Mouse (Mus musculus): ENCODE results near the gene Zfp687.
A peak's percentile ranks its signal among the peaks of the same experiment; 100 is the strongest.

Zfp687 gene

DNA sequence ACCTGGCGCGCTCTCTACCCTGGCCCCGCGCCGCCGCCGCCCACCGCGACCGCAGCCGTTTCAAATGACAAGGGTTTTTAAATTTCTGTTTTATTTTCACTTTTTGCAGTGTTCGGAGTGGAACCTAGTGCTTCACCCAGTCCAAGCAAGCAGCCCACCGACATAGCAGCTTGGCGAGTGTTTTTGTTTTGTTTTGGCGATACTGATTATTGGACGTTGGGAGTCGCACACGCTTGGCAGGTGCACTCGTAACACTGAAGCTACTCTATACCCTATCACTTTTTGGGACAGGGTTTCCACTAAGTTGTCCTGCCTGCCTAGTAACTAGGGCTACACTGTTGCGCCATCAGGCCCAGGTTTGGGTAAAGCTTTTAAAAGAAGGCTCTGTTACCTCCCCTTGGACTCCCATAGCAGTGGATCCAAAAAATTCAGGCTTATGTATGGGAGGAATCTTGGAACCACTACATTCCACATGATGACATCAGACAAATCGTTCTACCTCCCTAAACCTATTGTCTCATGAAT lies 1.3 kb upstream of the Zfp687 start:
- no peak for DNase-seq (ENCODE audit: low read depth, low spot score)

DNA sequence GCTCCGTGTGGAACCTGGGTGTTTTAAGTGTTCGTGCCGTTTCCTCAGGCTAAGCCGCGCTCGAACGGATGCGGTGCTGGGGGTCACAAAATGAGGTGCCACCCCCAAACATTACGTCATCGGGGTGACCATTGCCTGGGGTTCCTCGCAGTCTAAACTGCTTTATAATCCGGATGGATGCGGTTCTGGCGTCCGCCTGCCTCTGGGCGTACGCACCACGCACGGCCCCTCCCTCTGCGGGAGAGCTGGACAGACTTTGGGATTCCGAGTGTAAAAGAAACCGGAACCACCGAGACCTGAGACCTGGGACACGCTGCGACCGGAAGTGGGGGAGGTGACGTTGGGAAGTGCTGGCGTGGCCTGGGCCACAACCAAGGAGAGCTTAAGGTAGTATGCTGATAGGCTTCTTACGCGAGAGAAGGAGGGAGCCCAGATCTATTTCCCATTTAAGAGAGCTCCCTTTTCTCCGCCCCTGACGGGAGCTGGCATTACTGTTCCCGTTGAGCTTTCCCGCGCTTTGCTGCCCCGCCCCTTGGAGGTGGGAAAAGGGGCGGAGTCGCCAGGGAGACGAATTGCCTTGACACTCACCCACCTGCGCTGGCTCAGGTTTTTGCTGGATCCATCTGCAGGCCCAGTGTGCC lies 763 bp upstream of the Zfp687 start:
- peak; percentile 79 for DNase-seq (ENCODE audit: low read depth, low spot score)

DNA sequence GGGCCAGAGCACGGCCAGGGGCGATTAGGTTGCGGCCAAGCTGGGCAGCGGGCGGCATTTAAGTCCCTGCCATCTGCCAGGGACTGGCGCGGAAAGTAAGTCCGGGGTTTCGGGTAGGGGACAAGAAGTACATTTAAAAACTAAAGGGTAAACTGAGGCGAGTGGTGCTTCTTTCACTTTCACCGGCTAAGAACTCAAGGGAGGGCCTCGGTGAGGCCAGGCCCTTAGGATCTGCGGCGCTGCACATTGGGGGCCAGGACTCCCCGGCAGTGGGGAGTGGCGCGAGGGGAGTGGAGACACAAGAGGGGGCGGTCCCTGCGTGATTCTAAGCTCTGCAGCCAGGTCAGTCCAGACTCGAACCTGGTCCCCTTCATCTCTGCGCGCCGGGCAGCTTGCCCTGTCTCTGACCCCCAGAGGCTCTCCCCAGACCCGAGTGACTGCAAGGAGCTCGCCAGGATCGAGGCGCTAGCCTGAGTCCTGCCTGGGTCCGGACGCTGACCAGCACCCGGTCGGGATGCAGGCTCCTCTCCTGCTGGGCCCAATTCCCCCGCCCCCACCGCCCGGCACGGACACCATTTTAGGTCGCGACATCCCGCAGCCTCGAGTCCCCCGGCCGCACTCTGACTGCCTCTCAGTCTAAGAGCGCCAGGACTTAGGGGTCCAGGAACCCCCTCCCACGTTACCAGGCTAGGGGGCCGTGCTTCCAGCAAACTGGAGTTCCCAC lies 658 bp downstream of the Zfp687 start:
- DNase-seq (ENCODE audit: low read depth, low spot score): peak; percentile 24

DNA sequence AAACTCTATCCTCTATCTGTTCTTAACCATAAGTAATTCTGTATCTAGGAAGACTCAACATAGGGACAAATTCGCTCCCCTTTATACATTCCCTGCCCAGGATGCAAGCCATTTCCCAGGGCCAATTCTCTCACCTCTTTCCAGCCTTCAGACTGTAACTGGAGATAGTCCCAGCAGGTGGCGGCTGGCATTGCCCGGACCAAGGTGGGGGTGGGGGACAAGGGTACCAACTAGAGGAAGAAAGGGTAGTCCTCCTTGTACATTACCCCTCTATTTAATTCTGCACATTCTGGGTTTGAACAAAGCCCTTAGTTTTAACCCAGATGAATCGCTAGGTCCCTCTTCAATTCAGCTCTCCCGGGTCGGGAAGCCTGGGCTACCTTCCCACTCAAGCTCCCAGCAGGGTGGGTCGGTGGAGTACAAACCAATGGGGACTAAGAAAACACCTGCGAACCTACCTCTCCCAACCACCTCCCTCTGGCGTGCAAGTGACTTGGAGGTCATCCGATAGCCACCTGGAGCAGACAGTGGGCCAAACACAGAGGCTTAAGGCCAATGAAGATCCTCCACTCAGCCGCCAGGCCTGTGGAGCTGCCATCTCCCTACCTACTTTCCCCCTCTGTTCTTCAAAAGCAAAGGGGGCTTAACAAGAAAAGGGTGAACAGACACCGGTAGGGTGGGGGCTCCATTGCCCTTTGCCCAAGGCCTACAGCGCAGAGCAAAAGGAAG lies 1.4 kb downstream of the Zfp687 start:
- DNase-seq (ENCODE audit: low read depth, low spot score): no peak

DNA sequence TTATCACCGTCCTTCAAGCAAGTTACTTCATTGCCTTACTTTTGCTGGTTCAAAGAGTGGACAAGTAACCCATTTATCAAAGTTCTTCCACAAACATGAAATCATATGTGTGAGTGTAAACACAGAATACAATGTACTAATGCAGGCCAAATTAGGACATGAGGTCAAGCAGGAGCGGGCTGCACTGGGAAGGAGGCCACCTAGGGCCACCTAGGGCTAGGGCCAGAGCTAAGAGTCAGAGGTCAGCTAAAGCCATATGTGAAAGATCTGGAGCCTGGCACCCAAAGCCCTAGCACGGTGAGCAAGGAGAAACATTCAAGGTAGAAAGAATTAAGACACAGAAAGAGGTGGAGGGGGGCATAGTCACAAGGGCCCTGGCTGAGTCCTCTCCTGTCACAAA lies 2.3 kb downstream of the Zfp687 start:
- DNase-seq (ENCODE audit: low read depth, low spot score): no peak

DNA sequence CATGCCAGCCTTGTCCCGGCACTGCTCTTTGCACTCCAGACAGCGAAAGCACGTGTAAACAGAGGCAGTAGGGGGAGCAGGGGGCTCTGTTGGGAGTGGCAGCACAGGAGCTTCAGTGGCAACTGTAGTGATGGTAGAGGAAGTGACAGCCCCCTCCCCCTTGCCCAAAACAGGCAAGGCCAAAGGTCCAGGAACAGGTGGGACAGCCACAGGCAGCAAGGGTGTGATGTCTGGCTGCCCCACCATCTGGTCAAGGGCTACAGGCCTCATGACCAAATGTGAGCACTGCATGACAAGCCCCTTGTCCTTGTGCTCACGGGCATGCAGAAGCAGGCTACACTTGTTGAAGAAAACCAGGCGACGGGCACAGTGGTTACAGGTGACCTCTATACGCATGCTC lies 4.9 kb downstream of the Zfp687 start:
- DNase-seq (ENCODE audit: low read depth, low spot score): no peak

DNA sequence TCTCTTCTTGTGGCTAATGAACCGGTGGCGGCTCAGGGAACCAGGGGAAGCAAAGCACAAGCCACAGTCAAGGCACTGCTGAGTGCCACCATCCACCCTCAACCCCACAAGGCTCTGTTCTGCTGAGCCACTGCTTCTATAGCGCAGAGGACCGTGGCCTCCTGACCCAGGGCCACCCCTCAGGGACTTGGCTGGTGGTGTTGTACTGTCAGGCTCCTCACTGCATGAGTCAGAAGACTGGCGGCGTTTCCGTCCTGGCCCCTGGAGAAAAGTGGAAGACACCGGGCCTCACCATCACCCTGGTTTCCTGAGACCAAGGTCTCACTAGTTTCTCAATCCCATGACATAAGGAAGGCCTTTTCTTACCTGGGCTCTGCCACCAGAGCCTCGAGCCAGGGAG lies 7.5 kb downstream of the Zfp687 start:
- DNase-seq (ENCODE audit: low read depth, low spot score): no peak

DNA sequence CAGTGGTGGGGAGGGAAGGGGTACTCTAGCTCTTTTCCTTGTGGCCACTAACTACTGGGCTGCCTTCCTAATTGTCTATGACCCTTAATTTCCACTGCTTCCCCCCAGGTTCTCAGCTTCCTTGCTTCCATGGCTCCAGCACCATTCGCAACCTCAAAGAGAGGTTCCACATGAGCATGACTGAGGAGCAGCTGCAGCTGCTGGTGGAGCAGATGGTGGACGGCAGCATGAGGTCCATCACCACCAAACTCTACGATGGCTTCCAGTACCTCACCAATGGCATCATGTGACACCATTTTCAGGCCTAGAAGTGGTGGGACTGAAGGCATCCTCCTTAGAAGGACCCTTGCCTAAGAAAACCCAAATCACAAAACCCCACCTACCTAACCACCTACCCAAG lies 9.6 kb downstream of the Zfp687 start:
- DNase-seq (ENCODE audit: low read depth, low spot score): no peak

DNA sequence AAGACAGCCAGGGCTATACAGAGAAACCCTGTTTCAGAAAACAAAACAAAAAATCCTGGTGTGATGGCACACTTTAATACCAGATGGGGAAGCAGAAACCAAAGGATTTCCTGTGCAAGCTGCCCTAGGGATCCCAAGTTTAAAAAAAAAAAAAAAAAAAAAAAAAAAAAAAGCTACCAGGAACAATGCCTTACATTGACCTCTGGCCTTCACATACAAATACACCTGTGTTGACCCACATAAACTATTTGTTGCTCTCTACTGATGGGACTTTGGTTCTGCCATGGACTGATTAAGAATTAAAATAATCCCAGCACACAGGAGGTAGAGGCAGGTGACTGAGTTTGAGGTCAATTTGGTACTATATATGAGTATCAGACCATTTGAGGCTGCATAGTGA lies 12.0 kb downstream of the Zfp687 start:
- no peak for DNase-seq (ENCODE audit: low read depth, low spot score)

DNA sequence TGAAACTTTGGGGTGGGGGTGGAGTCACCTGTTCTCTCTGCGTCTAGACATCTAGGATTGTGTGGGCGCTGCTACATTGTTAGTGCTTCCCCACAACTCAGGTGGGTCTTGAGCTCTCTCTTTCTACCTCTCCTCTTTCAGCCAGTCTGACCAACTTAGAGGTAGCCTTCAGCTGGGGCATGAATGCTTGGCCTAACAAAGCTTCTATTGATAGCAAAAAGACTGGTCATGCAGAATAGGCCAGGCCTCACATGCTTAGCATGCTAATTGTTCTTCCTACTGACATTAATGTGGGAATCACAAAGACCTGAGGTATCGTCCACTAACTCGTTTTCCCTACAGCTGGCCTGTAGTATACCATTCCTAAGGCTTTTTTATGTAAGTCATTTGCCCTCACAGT lies 12.7 kb downstream of the Zfp687 start:
- no peak for DNase-seq (ENCODE audit: low read depth, low spot score)

DNA sequence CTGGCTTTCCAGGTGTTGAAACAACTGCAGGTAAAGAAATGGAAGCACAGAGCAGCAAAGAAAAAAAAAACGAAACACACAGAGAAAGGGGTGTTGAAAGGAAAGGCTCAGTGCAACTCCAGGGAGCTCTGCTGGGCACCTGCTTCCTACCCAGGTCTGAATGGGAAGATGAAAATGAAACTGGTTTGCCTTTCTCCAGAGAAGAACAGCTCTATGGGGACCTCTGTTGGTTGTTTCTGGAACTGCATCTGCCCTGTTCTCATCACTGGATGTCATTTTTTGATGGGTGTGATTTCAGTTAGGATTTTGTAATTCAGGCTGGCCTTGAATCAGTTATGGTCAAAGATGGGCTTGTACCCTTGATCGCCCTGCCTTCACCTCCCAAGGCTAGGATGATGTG lies 18.3 kb downstream of the Zfp687 start:
- no peak for DNase-seq (ENCODE audit: low read depth, low spot score)

DNA sequence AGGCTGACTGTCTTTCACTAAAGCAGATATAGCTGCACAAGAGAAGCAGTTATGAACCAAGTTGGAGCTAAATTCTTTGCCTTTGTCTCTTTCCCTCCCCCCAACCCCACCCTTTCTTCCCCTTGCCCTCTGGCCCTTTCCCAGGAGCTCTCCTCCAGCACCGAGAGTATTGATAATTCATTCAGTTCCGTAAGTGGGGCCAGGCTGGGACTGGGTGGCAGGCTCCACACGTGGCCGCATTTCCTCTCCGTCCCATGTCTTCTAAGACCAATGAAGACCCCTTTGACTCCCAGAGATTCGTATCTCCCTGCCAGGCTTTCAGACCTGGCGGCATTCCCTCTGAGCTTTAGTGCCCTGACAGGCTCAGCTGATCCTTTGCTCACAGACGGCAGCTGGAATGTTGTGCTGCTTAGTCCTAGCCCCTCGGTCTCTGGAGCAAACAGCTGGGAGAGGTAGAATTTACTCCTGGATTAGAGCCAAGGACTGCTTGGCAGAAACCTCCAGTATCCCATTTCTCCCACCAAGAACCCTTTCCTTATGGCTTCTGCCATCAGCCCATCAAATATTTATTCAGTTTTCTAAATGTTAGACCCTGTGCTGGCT lies 26.0 kb downstream of the Zfp687 start:
- DNase-seq (ENCODE audit: low read depth, low spot score): no peak

DNA sequence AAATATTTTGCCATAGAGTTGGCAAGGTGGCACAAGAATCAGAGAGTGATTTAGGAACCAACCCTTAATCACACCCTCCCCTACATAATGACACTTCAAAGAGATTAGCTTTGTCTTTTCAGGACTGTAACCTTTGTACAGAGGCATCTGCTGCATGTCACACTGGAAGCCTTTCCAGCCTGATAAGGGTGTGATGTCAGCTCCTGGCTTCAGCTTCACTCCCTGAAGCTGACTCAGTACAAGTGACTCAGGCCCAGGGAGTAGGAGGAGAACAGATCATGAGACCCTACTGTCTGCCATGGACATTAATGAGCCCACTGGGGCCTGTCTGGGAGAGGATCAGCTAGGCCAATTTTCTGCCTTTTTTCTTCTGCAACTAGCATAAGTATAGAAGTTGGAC lies 27.7 kb downstream of the Zfp687 start:
- no peak for DNase-seq (ENCODE audit: low read depth, low spot score)

DNA sequence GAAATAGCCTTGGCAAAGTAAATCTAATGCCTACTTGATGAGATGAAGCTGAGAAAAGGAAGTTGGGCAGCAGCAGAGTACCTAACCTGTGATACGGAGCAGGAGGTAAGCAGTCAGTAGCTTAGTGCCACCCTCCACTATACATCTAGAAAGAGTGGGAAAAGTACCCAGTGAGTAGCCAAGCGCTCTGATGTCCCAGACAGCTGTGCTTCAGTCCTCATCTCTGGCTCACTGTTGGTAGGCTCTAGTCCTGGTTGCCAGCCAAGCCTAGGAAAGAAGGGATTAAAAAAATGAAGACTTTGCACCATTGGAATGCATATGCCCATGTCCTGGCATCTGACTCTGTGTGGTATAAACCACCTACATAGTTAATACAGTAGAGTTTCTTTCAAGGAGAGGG lies 29.7 kb downstream of the Zfp687 start:
- no peak for DNase-seq (ENCODE audit: low read depth, low spot score)

DNA sequence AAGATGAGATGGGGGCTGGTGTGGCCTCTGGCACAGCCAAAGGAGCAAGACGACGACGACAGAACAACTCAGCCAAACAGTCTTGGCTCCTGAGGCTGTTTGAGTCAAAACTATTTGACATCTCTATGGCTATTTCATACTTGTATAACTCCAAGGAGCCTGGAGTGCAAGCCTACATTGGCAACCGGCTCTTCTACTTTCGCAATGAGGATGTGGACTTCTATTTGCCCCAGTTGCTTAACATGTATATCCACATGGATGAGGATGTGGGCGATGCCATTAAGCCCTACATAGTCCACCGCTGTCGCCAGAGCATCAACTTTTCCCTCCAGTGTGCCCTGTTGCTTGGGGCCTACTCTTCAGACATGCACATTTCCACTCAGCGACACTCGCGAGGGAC lies 30.9 kb downstream of the Zfp687 start:
- DNase-seq (ENCODE audit: low read depth, low spot score): no peak

DNA sequence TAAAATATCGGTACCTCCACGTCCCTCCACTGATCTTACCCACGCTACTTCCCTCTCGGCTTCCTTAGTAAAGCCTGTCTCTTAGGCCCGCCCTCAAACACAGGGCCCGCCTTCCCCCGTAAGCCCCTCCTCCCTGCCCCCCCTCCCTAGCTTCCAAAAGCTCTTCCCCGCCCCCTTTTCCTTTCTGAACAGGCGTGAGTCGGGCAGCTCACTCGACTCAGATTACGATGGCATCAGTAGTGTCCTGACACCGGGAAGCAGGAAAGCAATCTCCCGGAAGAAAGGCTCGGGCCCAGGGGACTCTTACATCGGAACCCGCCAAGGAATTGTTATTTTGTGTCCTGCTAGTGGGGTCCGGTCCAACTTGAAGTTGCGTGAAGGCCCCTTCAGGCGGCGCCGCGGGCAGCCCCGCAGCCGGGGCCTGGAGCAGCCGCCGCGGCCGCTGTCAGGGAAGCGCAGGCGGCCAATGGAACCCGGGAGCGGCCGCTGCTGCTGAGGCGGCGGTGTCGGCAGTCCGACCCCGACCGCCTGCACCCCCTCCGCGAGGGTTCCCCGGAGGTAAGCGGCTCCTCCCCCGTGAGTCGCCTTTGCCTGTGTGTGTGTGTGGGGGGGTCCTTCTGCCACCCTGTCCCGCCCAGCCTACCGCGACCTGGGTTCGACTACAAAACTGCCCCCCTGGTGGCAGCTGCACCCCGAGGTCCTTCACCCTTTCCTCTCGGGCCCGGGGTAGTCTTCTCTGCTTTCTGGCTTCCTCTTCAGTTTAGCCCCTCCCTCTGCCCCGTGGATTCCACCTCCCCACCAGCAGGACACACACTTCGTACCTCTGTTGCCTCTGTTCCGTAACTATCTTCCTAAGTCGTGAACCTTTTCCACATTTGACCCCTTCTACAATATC lies 40.5 kb downstream of the Zfp687 start, which contains the start of gene Pi4kb:
Pi4kb (plus strand) TSS at position 204 of the 895 bp plus-strand sequence.
- peak; percentile 92 for DNase-seq (ENCODE audit: low read depth, low spot score)

DNA sequence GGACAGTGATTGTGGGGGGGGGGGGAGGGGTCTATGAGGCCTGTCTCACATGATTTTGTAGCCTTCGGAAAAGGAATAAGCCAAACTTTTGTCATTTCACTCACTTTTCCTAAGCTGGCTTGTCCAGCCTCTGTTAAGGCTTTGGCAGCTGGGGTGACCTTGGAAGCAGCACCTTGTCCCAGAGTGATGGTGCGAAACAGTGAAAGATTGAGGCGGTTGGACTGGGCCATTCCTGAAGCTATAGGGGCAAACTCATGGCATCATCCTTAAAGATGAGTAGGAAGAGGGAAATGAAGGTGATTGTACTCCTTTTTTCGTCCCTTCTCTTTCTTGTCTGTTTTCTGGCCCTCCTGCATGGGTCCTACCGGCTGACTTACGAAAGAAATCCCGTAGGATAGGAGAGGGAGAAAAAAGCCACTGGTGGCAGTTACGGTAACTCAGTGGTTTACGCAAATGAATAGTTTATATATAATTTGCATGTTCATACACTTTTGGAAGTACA lies 41.2 kb downstream of the Zfp687 start:
- DNase-seq (ENCODE audit: low read depth, low spot score): no peak

DNA sequence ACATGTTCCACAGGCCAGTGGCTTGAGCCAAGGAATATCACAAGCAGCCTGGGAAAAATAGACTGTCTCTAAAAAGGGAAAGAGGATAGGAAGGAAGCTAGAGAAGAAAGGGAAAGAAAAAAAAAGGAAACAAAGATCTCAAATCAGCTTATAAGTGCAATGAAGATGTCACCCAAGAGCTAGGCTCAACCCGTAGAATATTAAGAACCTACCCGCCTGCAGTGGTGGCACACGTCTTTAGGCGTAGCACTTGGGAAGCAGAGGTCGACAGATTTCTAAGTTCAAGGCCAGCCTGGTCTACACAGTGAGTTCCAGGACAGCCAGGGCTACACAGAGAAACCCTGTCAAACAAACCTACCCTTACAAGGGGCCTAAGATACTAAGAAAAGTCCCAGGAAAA lies 41.6 kb downstream of the Zfp687 start:
- no peak for DNase-seq (ENCODE audit: low read depth, low spot score)

DNA sequence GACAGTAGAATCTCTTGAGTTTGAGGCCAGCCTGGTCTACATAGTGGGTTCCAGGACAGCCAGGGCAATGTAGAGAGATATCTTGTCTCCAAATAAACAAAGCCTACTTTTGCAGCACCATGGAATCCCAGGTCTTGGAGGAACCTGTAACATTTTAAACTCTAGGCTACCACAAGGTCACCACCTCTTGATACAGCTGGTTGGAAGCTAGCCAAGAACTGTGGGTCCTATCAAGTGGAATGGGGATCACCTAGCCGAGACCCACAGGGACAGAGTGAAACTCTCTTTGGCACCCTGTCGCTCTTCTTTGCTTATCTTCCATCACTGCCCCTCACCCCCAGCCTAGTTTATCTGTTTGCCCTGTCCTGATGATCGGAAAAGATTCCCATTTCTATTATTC lies 42.7 kb downstream of the Zfp687 start:
- no peak for DNase-seq (ENCODE audit: low read depth, low spot score)

DNA sequence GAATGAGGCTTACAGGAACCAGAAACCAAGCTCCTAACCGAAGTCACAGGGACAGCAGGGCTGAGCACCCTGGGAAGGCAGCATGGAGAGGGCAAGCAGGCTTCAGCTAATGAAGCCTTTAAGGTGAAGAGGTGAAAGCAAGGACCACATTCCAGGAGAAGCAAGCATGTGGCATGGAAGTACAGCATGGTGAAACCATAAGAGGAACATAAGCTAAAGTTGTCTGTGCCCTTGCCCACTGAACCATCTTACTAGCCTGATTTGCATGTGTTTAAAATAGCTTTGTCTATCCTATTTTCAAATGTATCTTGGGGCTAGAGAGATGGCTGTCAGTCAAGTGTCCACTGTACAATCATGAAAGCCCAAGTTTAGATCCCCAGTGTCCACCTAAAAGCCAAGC lies 49.4 kb downstream of the Zfp687 start:
- no peak for DNase-seq (ENCODE audit: low read depth, low spot score)

DNA sequence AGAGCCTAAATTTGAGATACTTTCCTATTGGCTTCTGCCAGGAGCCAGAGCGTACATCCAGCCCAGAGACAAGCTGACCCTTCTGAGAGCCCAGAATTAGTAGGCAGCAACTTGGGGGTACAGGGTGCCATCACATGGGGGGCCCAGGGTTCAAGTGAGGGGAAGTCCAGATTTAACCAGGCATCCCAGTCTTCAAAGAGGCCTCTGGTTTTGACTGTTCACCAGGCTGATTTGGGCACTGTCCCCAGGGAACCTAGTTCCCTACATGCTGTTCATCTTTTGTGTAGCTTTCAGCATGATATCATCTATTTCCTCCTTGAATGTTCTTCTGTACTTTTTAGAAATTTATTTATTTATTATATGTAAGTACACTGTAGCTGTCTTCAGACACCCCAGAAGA lies 50.3 kb downstream of the Zfp687 start:
- DNase-seq (ENCODE audit: low read depth, low spot score): no peak

Measured in embryo, embryonic 11.5 days (tissue).